Mouse (Mus musculus) intestine, postnatal 0 days (tissue): Measurements from ENCODE around the gene Sh3gl1. TPM values are rescaled to one million over a fixed set of nuclear protein-coding genes. Genes with fewer than 3 reads are reported as not detected.

Experiments used
- ATAC-seq: fragments of 200-750 bp; cut with Nextera tagmentation; 2 replicates; pipeline ENCODE4 v1.8.0; 2017; ENCODE audit warnings: mild to moderate bottlenecking, moderate TSS enrichment, moderate library complexity
- H3K27ac ChIP-seq: fragments of 300-500 bp; sonication (generic); 2 replicates; pipeline ENCODE4 v1.5.1; 2014; ENCODE audit warnings: mild to moderate bottlenecking, low read depth, low read length, moderate library complexity
- H3K27me3 ChIP-seq: fragments of 300-500 bp; sonication (generic); replicated peaks from 2 replicates; pipeline ENCODE4 v1.6.1; 2014; ENCODE audit warnings: low read length, mixed read lengths; ENCODE audit not compliant: control insufficient read depth, insufficient read depth
- H3K36me3 ChIP-seq: fragments of 300-500 bp; sonication (generic); 2 replicates; pipeline ENCODE4 v1.6.1; 2014; ENCODE audit warnings: mild to moderate bottlenecking, moderate library complexity; ENCODE audit not compliant: control insufficient read depth, insufficient read depth
- H3K4me1 ChIP-seq: fragments of 300-500 bp; sonication (generic); replicated peaks from 2 replicates; pipeline ENCODE4 v1.6.1; 2014; ENCODE audit warnings: antibody characterized with exemption, low read length, mixed read lengths; ENCODE audit not compliant: control insufficient read depth, insufficient read depth
- H3K4me2 ChIP-seq: fragments of 300-500 bp; sonication (generic); replicated peaks from 2 replicates; pipeline ENCODE4 v1.6.1; 2014; ENCODE audit warnings: low read depth, mild to moderate bottlenecking, moderate library complexity
- H3K4me3 ChIP-seq: fragments of 300-500 bp; sonication (generic); 2 replicates; pipeline ENCODE4 v1.5.1; 2014; ENCODE audit warnings: low read depth, low read length
- H3K9ac ChIP-seq: fragments of 300-500 bp; sonication (generic); 2 replicates; pipeline ENCODE4 v1.6.1; 2014; ENCODE audit warnings: mild to moderate bottlenecking, low read depth, low read length
- H3K9me3 ChIP-seq: fragments of 300-500 bp; sonication (generic); 2 replicates; pipeline ENCODE4 v1.6.1; 2016; ENCODE audit warnings: mixed run types; ENCODE audit not compliant: control insufficient read depth
- CTCF ChIP-seq: sonication (generic); IDR thresholded peaks from 2 replicates; pipeline ENCODE4 v1.5.1; 2016; ENCODE audit warnings: low read depth, mild to moderate bottlenecking, control low read depth, antibody characterized with exemption, moderate library complexity
- WGBS: fragments of 180-500 bp; shearing (Covaris S2); extraction: QIAGEN DNeasy Blood & Tissue Kit; methylation state at CpG from one replicate; pipeline ENCODE4 v1.1.7; 2014; 5-methylcytosine and 5-hydroxymethylcytosine counted together
- polyA plus RNA-seq: library from polyadenylated mRNA; unstranded; fragments of >200 nt; fragmentation: Nextera tagmentation; extraction: Ambion mirVana; gene quantifications from 2 replicates; pipeline ENCODE4 v1.2.1, GENCODE M21; 2015

Gene Sh3gl1
- polyA plus RNA-seq, 1 experiment from 2014 or later: 97.0 TPM

- Histone ChIP-seq H3K4me3 (peak overlapping the region; percentile 87; the same call in 1 of the 2 replicates), H3K27ac (peak overlapping the region; percentile 79; the same call in 1 of the 2 replicates), H3K4me2 (peak overlapping the region; percentile 94), H3K27me3 (no peaks in the 10 kb centered on the region), H3K4me1 (peaks cover 11% of the 10 kb centered on the region; the same call in 1 of the 2 replicates), H3K36me3 (peaks cover 13% of the 10 kb centered on the region; the same call in 1 of the 2 replicates), H3K9ac (no peak overlapping the region), H3K9me3 (no peaks in the 10 kb centered on the region)
- WGBS: 12% methylated on average over 13 of the region's 14 CpGs
- peak; percentile 30; the same call in 1 of the 2 replicates for TF ChIP-seq CTCF
- peak; percentile 40 for ATAC-seq
Measured at GRCm38 (mm10) chr17:56007444-56008355, 28.7 kb downstream of the Sh3gl1 start.

GRCm38 (mm10) chr17:56006956-56007355, 29.5 kb downstream of the Sh3gl1 start:
- H3K4me3 ChIP-seq: 0 out of 2 replicates have a peak overlapping the region, but pooled peaks have one; percentile 9
- H3K9me3 ChIP-seq: no peaks in the 10 kb centered on the region
- H3K4me1 ChIP-seq: peaks cover 11% of the 10 kb centered on the region; the same call in 1 of the 2 replicates
- H3K4me2 ChIP-seq: peak overlapping the region; percentile 71
- H3K36me3 ChIP-seq: peaks cover 11% of the 10 kb centered on the region; the same call in 1 of the 2 replicates
- 23% methylated on average over 10 of the region's 10 CpGs for WGBS
- no peak for TF ChIP-seq CTCF
- no peak for ATAC-seq
- H3K27me3 ChIP-seq: no peaks in the 10 kb centered on the region
- H3K27ac ChIP-seq: peak overlapping the region; percentile 61
- H3K9ac ChIP-seq: no peak overlapping the region

GRCm38 (mm10) chr17:56005415-56006061, 30.9 kb downstream of the Sh3gl1 start, which contains the start of the genes Stap2 and Mpnd:
Gene Stap2, minus strand, starts transcription at chr17:56005584.
Gene Mpnd, plus strand, starts transcription at chr17:56005711.
- Histone ChIP-seq H3K27ac (peak within 1 kb of the TSS; percentile 76), H3K36me3 (peaks cover 9% of the 10 kb centered on the region), H3K4me3 (peak within 1 kb of the TSS; percentile 38), H3K4me2 (peak within 1 kb of the TSS; percentile 71), H3K27me3 (no peaks in the 10 kb centered on the region), H3K9ac (peak within 1 kb of the TSS; percentile 40), H3K4me1 (peaks cover 11% of the 10 kb centered on the region; the same call in 1 of the 2 replicates), H3K9me3 (no peaks in the 10 kb centered on the region)
- ATAC-seq: 0 out of 2 replicates have a peak, but pooled peaks have one; percentile 16
- WGBS: 16% methylated on average over 13 of the region's 13 CpGs
- TF ChIP-seq CTCF: no peak

- 67% methylated on average over 3 of the region's 3 CpGs for WGBS
- H3K9me3 ChIP-seq: no peaks in the 10 kb centered on the region
- no peak for TF ChIP-seq CTCF
- peaks cover 15% of the 10 kb centered on the region for H3K36me3 ChIP-seq
- H3K27ac ChIP-seq: no peak overlapping the region
- no peaks in the 10 kb centered on the region for H3K27me3 ChIP-seq
- peaks cover 5% of the 10 kb centered on the region; the same call in 1 of the 2 replicates for H3K4me1 ChIP-seq
- H3K4me3 ChIP-seq: no peak overlapping the region
- H3K4me2 ChIP-seq: no peak overlapping the region
- no peak overlapping the region for H3K9ac ChIP-seq
- ATAC-seq: no peak
Measured at GRCm38 (mm10) chr17:56003000-56003399, 33.4 kb downstream of the Sh3gl1 start.

- H3K27me3 ChIP-seq: no peaks in the 10 kb centered on the region
- H3K4me2 ChIP-seq: no peak overlapping the region
- peak; percentile 11; the same call in 1 of the 2 replicates for TF ChIP-seq CTCF
- H3K9ac ChIP-seq: no peak overlapping the region
- H3K4me1 ChIP-seq: no peaks in the 10 kb centered on the region
- H3K36me3 ChIP-seq: peaks cover 24% of the 10 kb centered on the region
- ATAC-seq: no peak
- H3K4me3 ChIP-seq: no peak overlapping the region
- no peak overlapping the region for H3K27ac ChIP-seq
- no peaks in the 10 kb centered on the region for H3K9me3 ChIP-seq
- 34% methylated on average over 30 of the region's 30 CpGs for WGBS
Measured at GRCm38 (mm10) chr17:55999794-56000499, 36.5 kb downstream of the Sh3gl1 start.
